Mouse (Mus musculus) cerebellum, postnatal 4 days (tissue): Measurements from ENCODE around the gene Rbm47.
"Not testable (repeated sequence)": the region's sequence is repeated elsewhere in the genome, so short reads cannot be mapped to it uniquely, and the experiment has no call there.

Source experiments
- DNase-seq, 2 experiments: peaks; one replicate each; pipeline ENCODE4 v3.0.0; 2022; ENCODE audit warnings: low spot score in 2 of 2, mixed read lengths in 1 of 2

Rbm47 gene

GRCm38 (mm10) chr5:66026796-66027195 lies 146.1 kb downstream of the Rbm47 start:
- no peak for DNase-seq

GRCm38 (mm10) chr5:66015449-66015961 lies 157.4 kb downstream of the Rbm47 start:
- no peak for DNase-seq

GRCm38 (mm10) chr5:66014437-66014836 lies 158.5 kb downstream of the Rbm47 start:
- no peak for DNase-seq

- DNase-seq: no peak
Measured at GRCm38 (mm10) chr5:66013999-66014398, 158.9 kb downstream of the Rbm47 start.

GRCm38 (mm10) chr5:66008245-66008967 lies 164.5 kb downstream of the Rbm47 start:
- DNase-seq: no peak

GRCm38 (mm10) chr5:66005041-66005678 lies 167.8 kb downstream of the Rbm47 start:
- no peak for DNase-seq

GRCm38 (mm10) chr5:66004134-66004925 lies 168.6 kb downstream of the Rbm47 start, which contains the start of gene 9130230L23Rik:
Gene 9130230L23Rik, minus strand, starts transcription at chr5:66004285.
- no peak for DNase-seq

- no peak for DNase-seq
Measured at GRCm38 (mm10) chr5:66001232-66001631, 171.7 kb downstream of the Rbm47 start.

- DNase-seq: no peak
Measured at GRCm38 (mm10) chr5:66000567-66001125, 172.3 kb downstream of the Rbm47 start.

GRCm38 (mm10) chr5:66000074-66000473 lies 172.8 kb downstream of the Rbm47 start:
- DNase-seq: no peak

- no peak for DNase-seq
Measured at GRCm38 (mm10) chr5:65999106-65999505, 173.8 kb downstream of the Rbm47 start.

- no peak for DNase-seq
Measured at GRCm38 (mm10) chr5:65997813-65998212, 175.1 kb downstream of the Rbm47 start.

- no peak for DNase-seq
Measured at GRCm38 (mm10) chr5:65994643-65995042, 178.3 kb downstream of the Rbm47 start.

GRCm38 (mm10) chr5:65991191-65991590 lies 181.7 kb downstream of the Rbm47 start:
- no peak for DNase-seq

GRCm38 (mm10) chr5:65987004-65987403 lies 185.9 kb downstream of the Rbm47 start:
- not testable (repeated sequence) for DNase-seq

GRCm38 (mm10) chr5:65986426-65986825 lies 186.5 kb downstream of the Rbm47 start:
- DNase-seq: no peak

GRCm38 (mm10) chr5:65975731-65976130 lies 197.2 kb downstream of the Rbm47 start:
- no peak for DNase-seq

- DNase-seq: no peak
Measured at GRCm38 (mm10) chr5:65973189-65973588, 199.7 kb downstream of the Rbm47 start.

GRCm38 (mm10) chr5:65968004-65968403 lies 204.9 kb downstream of the Rbm47 start:
- DNase-seq: no peak

- no peak for DNase-seq
Measured at GRCm38 (mm10) chr5:65967091-65967490, 205.8 kb downstream of the Rbm47 start.
